Mouse (Mus musculus): ENCODE results near the gene Map2k2. TPM values are rescaled to one million over a fixed set of nuclear protein-coding genes. Genes with fewer than 3 reads are reported as not detected.
A peak's percentile ranks its signal among the peaks of the same experiment; 100 is the strongest.
"Not testable (repeated sequence)": the region's sequence is repeated elsewhere in the genome, so short reads cannot be mapped to it uniquely, and the experiment has no call there.

The Map2k2 gene
- 220 and 229 TPM in 2 replicates for polyA plus RNA-seq (2016; fragmentation: Nextera tagmentation; extraction: Ambion mirVana)

GRCm38 (mm10) chr10:81105565-81106112 is at the start of gene Map2k2:
TSS of gene Map2k2 (plus strand) at chr10:81105915.
- Histone ChIP-seq H3K36me3 (peaks cover 31% of the 10 kb centered on the region), H3K9ac (replicated peaks) (peak within 1 kb of the TSS; percentile 95), H3K9me3 (no peaks in the 10 kb centered on the region), H3K27ac (peak within 1 kb of the TSS; percentile 99), H3K4me2 (peak within 1 kb of the TSS; percentile 63), H3K4me1 (replicated peaks) (peaks cover 21% of the 10 kb centered on the region), H3K4me3 (replicated peaks) (peak within 1 kb of the TSS; percentile 94), H3K27me3 (no peaks in the 10 kb centered on the region)
- WGBS, result under 1% methylated on average over 56 of the region's 56 CpGs
- peak; percentile 85 for ATAC-seq (ENCODE audit: insufficient number of reproducible peaks, insufficient read depth, low FRiP score, low TSS enrichment, low read depth)

GRCm38 (mm10) chr10:81057406-81058130 is 48.1 kb upstream of the Map2k2 start:
- no peak overlapping the region for H3K4me2 ChIP-seq

GRCm38 (mm10) chr10:81058896-81059295 is 46.8 kb upstream of the Map2k2 start:
- peaks cover 20% of the 10 kb centered on the region for H3K4me1 ChIP-seq (replicated peaks)
- WGBS, result 89% methylated on average over 6 of the region's 6 CpGs

More at GRCm38 (mm10) chr10:81057406-81058130, 48.1 kb upstream of the Map2k2 start:
- H3K4me3 ChIP-seq (replicated peaks), result no peak overlapping the region
- WGBS, result 95% methylated on average over 23 of the region's 23 CpGs
- H3K4me1 ChIP-seq (replicated peaks), result peaks cover 20% of the 10 kb centered on the region
- H3K36me3 ChIP-seq, result peaks cover 38% of the 10 kb centered on the region
- no peak for ATAC-seq (ENCODE audit: insufficient number of reproducible peaks, insufficient read depth, low FRiP score, low TSS enrichment, low read depth)
- no peaks in the 10 kb centered on the region for H3K9me3 ChIP-seq
- peak overlapping the region; percentile 34; the same call in 1 of the 2 replicates for H3K9ac ChIP-seq (replicated peaks)
- no peaks in the 10 kb centered on the region for H3K27me3 ChIP-seq
- H3K27ac ChIP-seq, result no peak overlapping the region

GRCm38 (mm10) chr10:81059603-81060543 is 45.8 kb upstream of the Map2k2 start, which contains the start of gene Sgta:
TSS of gene Sgta (minus strand) at chr10:81060181.
- peaks cover 20% of the 10 kb centered on the region for H3K4me1 ChIP-seq (replicated peaks)
- H3K9me3 ChIP-seq, result no peaks in the 10 kb centered on the region
- H3K4me2 ChIP-seq, result peak within 1 kb of the TSS; percentile 78
- ATAC-seq (ENCODE audit: insufficient number of reproducible peaks, insufficient read depth, low FRiP score, low TSS enrichment, low read depth), result peak; percentile 91
- WGBS, result under 1% methylated on average over 48 of the region's 48 CpGs
- peak within 1 kb of the TSS; percentile 79 for H3K9ac ChIP-seq (replicated peaks)
- H3K4me3 ChIP-seq (replicated peaks), result peak within 1 kb of the TSS; percentile 76
- H3K27me3 ChIP-seq, result no peaks in the 10 kb centered on the region
- H3K27ac ChIP-seq, result 0 out of 2 replicates have a peak within 1 kb of the TSS, but pooled peaks have one; percentile 19
- H3K36me3 ChIP-seq, result peaks cover 17% of the 10 kb centered on the region

More at GRCm38 (mm10) chr10:81058896-81059295, 46.8 kb upstream of the Map2k2 start:
- Histone ChIP-seq H3K9me3 (no peaks in the 10 kb centered on the region), H3K4me2 (peak overlapping the region; percentile 78), H3K27me3 (no peaks in the 10 kb centered on the region), H3K4me3 (replicated peaks) (peak overlapping the region; percentile 76), H3K9ac (replicated peaks) (peak overlapping the region; percentile 79), H3K27ac (no peak overlapping the region), H3K36me3 (peaks cover 27% of the 10 kb centered on the region)
- no peak for ATAC-seq (ENCODE audit: insufficient number of reproducible peaks, insufficient read depth, low FRiP score, low TSS enrichment, low read depth)

GRCm38 (mm10) chr10:81062710-81063109 is 43.0 kb upstream of the Map2k2 start:
- 69% methylated on average over 4 of the region's 4 CpGs for WGBS
- Histone ChIP-seq H3K4me3 (replicated peaks) (no peak overlapping the region), H3K27ac (no peak overlapping the region), H3K27me3 (no peaks in the 10 kb centered on the region), H3K9me3 (no peaks in the 10 kb centered on the region), H3K9ac (replicated peaks) (no peak overlapping the region), H3K36me3 (peaks cover 7% of the 10 kb centered on the region; the same call in 1 of the 2 replicates), H3K4me1 (replicated peaks) (peaks cover 16% of the 10 kb centered on the region), H3K4me2 (no peak overlapping the region)
- no peak for ATAC-seq (ENCODE audit: insufficient number of reproducible peaks, insufficient read depth, low FRiP score, low TSS enrichment, low read depth)

GRCm38 (mm10) chr10:81064519-81064918 is 41.2 kb upstream of the Map2k2 start:
- not testable (repeated sequence) for H3K4me3 ChIP-seq (replicated peaks); H3K9me3 ChIP-seq
- WGBS, result 85% methylated on average over 8 of the region's 8 CpGs

GRCm38 (mm10) chr10:81068706-81069105 is 37.0 kb upstream of the Map2k2 start:
- H3K9ac ChIP-seq (replicated peaks), result no peak overlapping the region
- H3K36me3 ChIP-seq, result peaks cover 10% of the 10 kb centered on the region
- no peak overlapping the region for H3K27ac ChIP-seq
- no peak overlapping the region for H3K4me2 ChIP-seq
- H3K27me3 ChIP-seq, result no peaks in the 10 kb centered on the region
- ATAC-seq (ENCODE audit: insufficient number of reproducible peaks, insufficient read depth, low FRiP score, low TSS enrichment, low read depth), result no peak
- H3K4me1 ChIP-seq (replicated peaks), result peaks cover 19% of the 10 kb centered on the region
- no peaks in the 10 kb centered on the region for H3K9me3 ChIP-seq
- H3K4me3 ChIP-seq (replicated peaks), result 0 out of 2 replicates have a peak overlapping the region, but pooled peaks have one; percentile 72
- WGBS, result 66% methylated on average over 5 of the region's 5 CpGs

More at GRCm38 (mm10) chr10:81064519-81064918, 41.2 kb upstream of the Map2k2 start:
- not testable (repeated sequence) for H3K9ac ChIP-seq (replicated peaks); H3K4me2 ChIP-seq; ATAC-seq (ENCODE audit: insufficient number of reproducible peaks, insufficient read depth, low FRiP score, low TSS enrichment, low read depth); H3K36me3 ChIP-seq; H3K27me3 ChIP-seq; H3K27ac ChIP-seq; H3K4me1 ChIP-seq (replicated peaks)

GRCm38 (mm10) chr10:81069836-81070235 is 35.9 kb upstream of the Map2k2 start, which contains the start of gene Thop1:
TSS of gene Thop1 (plus strand) at chr10:81070035.
- Histone ChIP-seq H3K27ac (peak within 1 kb of the TSS; percentile 62; the same call in 1 of the 2 replicates), H3K27me3 (no peaks in the 10 kb centered on the region), H3K36me3 (peaks cover 21% of the 10 kb centered on the region), H3K9ac (replicated peaks) (peak within 1 kb of the TSS; percentile 83), H3K4me1 (replicated peaks) (peaks cover 19% of the 10 kb centered on the region), H3K4me2 (peak within 1 kb of the TSS; percentile 70), H3K9me3 (no peaks in the 10 kb centered on the region), H3K4me3 (replicated peaks) (peak within 1 kb of the TSS; percentile 72)
- WGBS, result under 1% methylated on average over 35 of the region's 35 CpGs
- ATAC-seq (ENCODE audit: insufficient number of reproducible peaks, insufficient read depth, low FRiP score, low TSS enrichment, low read depth), result peak; percentile 95

- WGBS, result 90% methylated on average over 8 of the region's 8 CpGs
- Histone ChIP-seq H3K4me2 (no peak overlapping the region), H3K36me3 (peaks cover 43% of the 10 kb centered on the region), H3K27me3 (no peaks in the 10 kb centered on the region), H3K4me3 (replicated peaks) (0 out of 2 replicates have a peak overlapping the region, but pooled peaks have one; percentile 4), H3K9me3 (no peaks in the 10 kb centered on the region), H3K9ac (replicated peaks) (no peak overlapping the region), H3K4me1 (replicated peaks) (peaks cover 19% of the 10 kb centered on the region), H3K27ac (no peak overlapping the region)
- no peak for ATAC-seq (ENCODE audit: insufficient number of reproducible peaks, insufficient read depth, low FRiP score, low TSS enrichment, low read depth)
These were observed 33.4 kb upstream of the Map2k2 start for GRCm38 (mm10) chr10:81072290-81072689.

GRCm38 (mm10) chr10:81073464-81073863 is 32.3 kb upstream of the Map2k2 start:
- no peaks in the 10 kb centered on the region for H3K27me3 ChIP-seq
- H3K9ac ChIP-seq (replicated peaks), result no peak overlapping the region
- H3K9me3 ChIP-seq, result no peaks in the 10 kb centered on the region
- ATAC-seq (ENCODE audit: insufficient number of reproducible peaks, insufficient read depth, low FRiP score, low TSS enrichment, low read depth), result no peak
- 63% methylated on average over 7 of the region's 7 CpGs for WGBS
- H3K4me3 ChIP-seq (replicated peaks), result no peak overlapping the region
- no peak overlapping the region for H3K27ac ChIP-seq
- peaks cover 55% of the 10 kb centered on the region for H3K36me3 ChIP-seq
- peaks cover 19% of the 10 kb centered on the region for H3K4me1 ChIP-seq (replicated peaks)
- H3K4me2 ChIP-seq, result no peak overlapping the region
